Mouse (Mus musculus): ENCODE data around the gene Col4a1. TPM values are rescaled to one million over a fixed set of nuclear protein-coding genes. Genes with fewer than 3 reads are reported as not detected.

The Col4a1 gene
- polyA plus RNA-seq, 1 experiment, result 95.1 TPM

DNA sequence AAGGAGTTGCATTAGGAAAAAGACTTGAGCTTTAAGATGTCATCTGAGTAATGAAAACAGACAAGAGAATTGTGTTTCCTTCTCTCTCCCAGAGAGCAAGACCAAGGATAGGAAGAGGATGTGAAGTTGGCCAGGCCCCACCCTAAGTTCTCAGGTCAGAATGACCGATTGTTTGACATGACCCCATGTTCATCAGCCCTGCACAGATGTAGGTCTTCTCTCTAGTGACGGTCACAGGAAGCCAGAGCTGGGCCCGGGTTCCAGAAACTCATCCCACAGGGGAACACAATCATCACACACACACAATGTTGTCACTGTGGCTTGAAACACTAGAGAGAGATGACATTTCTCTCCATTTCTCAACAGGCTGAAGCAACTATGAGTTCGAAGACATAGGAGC is 27.2 kb downstream of the Col4a1 start:
- TF ChIP-seq POLR2A (IDR thresholded peaks at IDR 0.05; ENCODE audit: control insufficient read depth, extremely low read depth, insufficient read depth, low read length, poor library complexity) (no peak), CTCF (IDR thresholded peaks at IDR 0.05; ENCODE audit: borderline replicate concordance, control insufficient read depth, extremely low read depth, insufficient read depth, low read length, poor library complexity) (no peak)
- 87% methylated on average over 4 of the region's 4 CpGs for WGBS
- H3K4me1 ChIP-seq (replicated peaks; ENCODE audit: control insufficient read depth, insufficient read depth, low read length), result no peaks in the 10 kb centered on the region
- H3K4me3 ChIP-seq (ENCODE audit: control insufficient read depth, insufficient read depth, low read length), result no peak overlapping the region
- DNase-seq, result no peak
- no peaks in the 10 kb centered on the region for H3K27me3 ChIP-seq (ENCODE audit: control insufficient read depth, insufficient read depth, low read length)
- no peaks in the 10 kb centered on the region for H3K36me3 ChIP-seq (ENCODE audit: control insufficient read depth, insufficient read depth, low read length)
- H3K27ac ChIP-seq (ENCODE audit: control insufficient read depth, insufficient read depth, low read length), result no peak overlapping the region

DNA sequence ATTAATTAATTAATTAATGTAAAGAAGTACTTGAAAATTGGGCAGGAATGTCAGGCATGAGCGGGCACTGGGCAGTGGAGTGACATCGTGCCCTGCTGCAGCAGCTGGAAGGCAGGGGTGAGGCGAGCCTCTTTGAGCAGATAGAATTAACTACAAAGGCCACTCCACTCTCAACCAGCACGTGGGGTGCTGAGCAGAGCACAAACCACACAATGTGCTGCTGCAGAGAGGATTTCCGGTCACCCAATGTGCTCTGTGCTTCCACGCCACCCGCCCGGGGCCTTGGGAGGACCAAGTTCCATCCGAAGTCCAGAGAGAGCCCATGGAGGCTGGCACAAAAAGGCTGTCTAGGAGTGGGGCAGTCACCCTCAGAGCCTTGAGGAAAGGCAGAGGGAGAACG is 29.4 kb downstream of the Col4a1 start:
- no peak overlapping the region for H3K4me3 ChIP-seq (ENCODE audit: control insufficient read depth, insufficient read depth, low read length)
- no peak overlapping the region for H3K27ac ChIP-seq (ENCODE audit: control insufficient read depth, insufficient read depth, low read length)
- H3K4me1 ChIP-seq (replicated peaks; ENCODE audit: control insufficient read depth, insufficient read depth, low read length), result peaks cover under 1% of the 10 kb centered on the region; the same call in 1 of the 2 replicates
- WGBS, result 29% methylated on average over 10 of the region's 10 CpGs
- no peak for DNase-seq
- TF ChIP-seq CTCF (IDR thresholded peaks at IDR 0.05; ENCODE audit: borderline replicate concordance, control insufficient read depth, extremely low read depth, insufficient read depth, low read length, poor library complexity) (no peak), POLR2A (IDR thresholded peaks at IDR 0.05; ENCODE audit: control insufficient read depth, extremely low read depth, insufficient read depth, low read length, poor library complexity) (no peak)
- no peaks in the 10 kb centered on the region for H3K36me3 ChIP-seq (ENCODE audit: control insufficient read depth, insufficient read depth, low read length)
- no peaks in the 10 kb centered on the region for H3K27me3 ChIP-seq (ENCODE audit: control insufficient read depth, insufficient read depth, low read length)

- TF ChIP-seq CTCF (IDR thresholded peaks at IDR 0.05; ENCODE audit: borderline replicate concordance, control insufficient read depth, extremely low read depth, insufficient read depth, low read length, poor library complexity), result no peak
- TF ChIP-seq POLR2A (IDR thresholded peaks at IDR 0.05; ENCODE audit: control insufficient read depth, extremely low read depth, insufficient read depth, low read length, poor library complexity), result no peak
Measured at GRCm38 (mm10) chr8:11282696-11283095, 29.9 kb downstream of the Col4a1 start.

DNA sequence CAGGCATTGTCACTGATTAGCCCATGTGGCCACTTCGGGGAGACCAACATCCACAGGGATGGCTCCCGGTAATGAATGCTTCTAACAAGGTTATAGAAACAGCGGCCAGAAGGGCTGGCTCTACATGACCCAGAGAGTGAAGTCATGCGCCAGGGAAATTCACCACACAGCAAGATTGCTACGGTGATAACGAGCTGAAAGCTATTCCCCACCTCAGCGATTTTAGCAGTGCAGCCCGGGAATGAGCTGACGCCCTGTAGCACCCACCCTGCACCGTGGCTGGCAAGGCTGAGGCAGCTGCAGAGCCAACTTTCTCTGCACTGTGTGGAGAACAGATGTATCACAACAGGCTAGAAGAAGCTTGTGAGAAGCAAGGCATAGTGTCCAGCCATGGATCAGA is 30.5 kb downstream of the Col4a1 start:
- Histone ChIP-seq H3K27me3 (ENCODE audit: control insufficient read depth, insufficient read depth, low read length) (no peaks in the 10 kb centered on the region), H3K4me3 (ENCODE audit: control insufficient read depth, insufficient read depth, low read length) (no peak overlapping the region), H3K4me1 (replicated peaks; ENCODE audit: control insufficient read depth, insufficient read depth, low read length) (peaks cover 8% of the 10 kb centered on the region), H3K27ac (ENCODE audit: control insufficient read depth, insufficient read depth, low read length) (no peak overlapping the region), H3K36me3 (ENCODE audit: control insufficient read depth, insufficient read depth, low read length) (no peaks in the 10 kb centered on the region)
- TF ChIP-seq CTCF (IDR thresholded peaks at IDR 0.05; ENCODE audit: borderline replicate concordance, control insufficient read depth, extremely low read depth, insufficient read depth, low read length, poor library complexity) (no peak), POLR2A (IDR thresholded peaks at IDR 0.05; ENCODE audit: control insufficient read depth, extremely low read depth, insufficient read depth, low read length, poor library complexity) (no peak)
- DNase-seq, result no peak
- WGBS, result 53% methylated on average over 10 of the region's 10 CpGs

More at GRCm38 (mm10) chr8:11282696-11283095, 29.9 kb downstream of the Col4a1 start:
- Histone ChIP-seq H3K27me3 (ENCODE audit: control insufficient read depth, insufficient read depth, low read length) (no peaks in the 10 kb centered on the region), H3K4me3 (ENCODE audit: control insufficient read depth, insufficient read depth, low read length) (no peak overlapping the region), H3K27ac (ENCODE audit: control insufficient read depth, insufficient read depth, low read length) (no peak overlapping the region), H3K36me3 (ENCODE audit: control insufficient read depth, insufficient read depth, low read length) (no peaks in the 10 kb centered on the region), H3K4me1 (replicated peaks; ENCODE audit: control insufficient read depth, insufficient read depth, low read length) (peaks cover 6% of the 10 kb centered on the region)
- 86% methylated on average over 7 of the region's 7 CpGs for WGBS
- no peak for DNase-seq

DNA sequence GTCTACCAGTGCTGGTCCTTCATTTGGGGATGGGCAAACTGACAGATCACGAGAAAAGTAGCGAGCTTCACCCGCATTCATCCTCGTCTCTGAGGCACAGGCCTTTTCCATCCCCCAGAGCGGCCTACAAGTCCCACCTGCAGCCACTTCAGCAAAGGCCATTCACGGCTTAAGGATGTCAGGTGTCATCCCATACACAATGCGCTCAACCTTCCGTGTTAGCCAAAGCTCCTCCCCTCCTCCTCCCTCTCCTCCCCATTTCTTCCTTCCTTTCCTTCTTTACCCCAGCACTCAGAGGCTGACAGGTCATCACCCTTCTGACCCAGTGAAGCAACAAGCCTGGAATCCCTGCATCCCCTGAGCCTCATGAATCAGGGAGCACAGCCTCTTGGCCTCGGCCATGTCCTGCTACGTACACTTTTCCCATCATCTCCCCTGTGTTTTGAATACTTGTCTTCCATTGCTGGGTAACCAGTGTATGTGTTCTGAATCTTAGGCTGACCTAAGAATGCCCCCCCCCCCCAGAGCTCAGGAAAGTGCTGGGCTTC is 31.8 kb downstream of the Col4a1 start:
- no peak overlapping the region for H3K27ac ChIP-seq (ENCODE audit: control insufficient read depth, insufficient read depth, low read length)
- TF ChIP-seq POLR2A (IDR thresholded peaks at IDR 0.05; ENCODE audit: control insufficient read depth, extremely low read depth, insufficient read depth, low read length, poor library complexity), result no peak
- no peak for TF ChIP-seq CTCF (IDR thresholded peaks at IDR 0.05; ENCODE audit: borderline replicate concordance, control insufficient read depth, extremely low read depth, insufficient read depth, low read length, poor library complexity)
- WGBS, result 95% methylated on average over 10 of the region's 10 CpGs

GRCm38 (mm10) chr8:11279296-11279826 is 33.3 kb downstream of the Col4a1 start:
- peaks cover 12% of the 10 kb centered on the region for H3K4me1 ChIP-seq (replicated peaks; ENCODE audit: control insufficient read depth, insufficient read depth, low read length)
- TF ChIP-seq CTCF (IDR thresholded peaks at IDR 0.05; ENCODE audit: borderline replicate concordance, control insufficient read depth, extremely low read depth, insufficient read depth, low read length, poor library complexity) (no peak), POLR2A (IDR thresholded peaks at IDR 0.05; ENCODE audit: control insufficient read depth, extremely low read depth, insufficient read depth, low read length, poor library complexity) (no peak)
- 58% methylated on average over 20 of the region's 20 CpGs for WGBS
- no peak for DNase-seq
- H3K27me3 ChIP-seq (ENCODE audit: control insufficient read depth, insufficient read depth, low read length), result no peaks in the 10 kb centered on the region
- no peaks in the 10 kb centered on the region for H3K36me3 ChIP-seq (ENCODE audit: control insufficient read depth, insufficient read depth, low read length)
- no peak overlapping the region for H3K4me3 ChIP-seq (ENCODE audit: control insufficient read depth, insufficient read depth, low read length)
- no peak overlapping the region for H3K27ac ChIP-seq (ENCODE audit: control insufficient read depth, insufficient read depth, low read length)

More for the DNA sequence above, 31.8 kb downstream of the Col4a1 start:
- DNase-seq, result no peak
- Histone ChIP-seq H3K4me1 (replicated peaks; ENCODE audit: control insufficient read depth, insufficient read depth, low read length) (peaks cover 10% of the 10 kb centered on the region), H3K36me3 (ENCODE audit: control insufficient read depth, insufficient read depth, low read length) (no peaks in the 10 kb centered on the region), H3K27me3 (ENCODE audit: control insufficient read depth, insufficient read depth, low read length) (no peaks in the 10 kb centered on the region), H3K4me3 (ENCODE audit: control insufficient read depth, insufficient read depth, low read length) (no peak overlapping the region)

All from thymus, adult 2 months (tissue).